24 mouse cellular contexts compared by ENCODE assay signal in genomic region chr9:118404867-118405266, GRCm38 (mm10).
A peak's percentile ranks its signal among the peaks of the same experiment; 100 is the strongest.
DNase-seq lines count a peak whose midpoint lies in the region; TF ChIP-seq lines count a peak whose summit lies in the region.
"Had no signal": no experiment of that assay in that cellular context is flagged by ENCODE, and none has a peak within 500 bp of the region (broad histone marks: within the 10 kb centered on the region; RNA-seq: fewer than 3 reads in every experiment).

No protein-coding gene starts in this region.

- no peaks in the 10 kb centered on the region for H3K27me3 ChIP-seq in spleen, adult 2 months (ENCODE audit: control insufficient read depth, insufficient read depth, low read length)
- no peaks in the 10 kb centered on the region for H3K27me3 ChIP-seq in ES-Bruce4 (ENCODE audit: control insufficient read depth, insufficient read depth, low read length, poor library complexity, severe bottlenecking)
- H3K27me3 ChIP-seq: embryonic facial prominence, embryonic 12.5 days; embryonic facial prominence, embryonic 15.5 days; forebrain, embryonic 12.5 days; forebrain, embryonic 15.5 days; heart, embryonic 13.5 days had no signal

- H3K4me1 ChIP-seq in spleen, adult 2 months (ENCODE audit: control insufficient read depth, insufficient read depth, insufficient read length), result no peaks in the 10 kb centered on the region; the same call in 1 of the 2 replicates
- peaks cover 5% of the 10 kb centered on the region for H3K4me1 ChIP-seq in ES-Bruce4 (ENCODE audit: control insufficient read depth, insufficient read depth, low read length)
- peaks cover 3 to 10% of the 10 kb centered on the region in 2 experiments; a peak in 2 of 4 replicates for H3K4me1 ChIP-seq in ES-E14 (ENCODE audit: control insufficient read depth in 2 of 2, insufficient read depth in 2 of 2, low read length in 2 of 2, poor library complexity in 1 of 2)
- H3K4me1 ChIP-seq: embryonic facial prominence, embryonic 12.5 days; embryonic facial prominence, embryonic 15.5 days; forebrain, embryonic 12.5 days; forebrain, embryonic 15.5 days; heart, embryonic 10.5 days had no signal

- in situ Hi-C loops in ES-E14 (cut with MboI; ENCODE audit: low sequenced_read_pairs in 2 of 2, unreplicated experiment in 2 of 2), result no loop called here

- H3K9ac ChIP-seq in ES-Bruce4 (ENCODE audit: low read depth, poor library complexity, severe bottlenecking) (no peak overlapping the region), ES-E14 (ENCODE audit: insufficient read depth, low read depth, low read length, poor library complexity, severe bottlenecking) (no peak overlapping the region)
- H3K9ac ChIP-seq: embryonic facial prominence, embryonic 12.5 days; embryonic facial prominence, embryonic 15.5 days; forebrain, embryonic 12.5 days; forebrain, embryonic 15.5 days; heart, embryonic 13.5 days; hindbrain, embryonic 14.5 days had no signal

- WGBS in spleen, adult 2 months, result 59% methylated on average over 6 of the region's 6 CpGs

- no peaks in the 10 kb centered on the region for H3K36me3 ChIP-seq in spleen, adult 2 months (ENCODE audit: control insufficient read depth, insufficient read depth, low read length)
- peaks cover 5% of the 10 kb centered on the region for H3K36me3 ChIP-seq in ES-Bruce4 (ENCODE audit: control insufficient read depth, insufficient read depth, low read length, poor library complexity, severe bottlenecking)
- peaks cover 15% of the 10 kb centered on the region; the same call in 1 of the 2 replicates for H3K36me3 ChIP-seq in ES-E14 (ENCODE audit: control insufficient read depth, insufficient read depth, low read length, poor library complexity, severe bottlenecking)
- H3K36me3 ChIP-seq: embryonic facial prominence, embryonic 12.5 days; embryonic facial prominence, embryonic 15.5 days; forebrain, embryonic 12.5 days; forebrain, embryonic 15.5 days; heart, embryonic 10.5 days; heart, embryonic 13.5 days had no signal

- H3K27ac ChIP-seq in spleen, adult 2 months (ENCODE audit: insufficient read depth, low read length), result peak overlapping the region; percentile 63
- no peak overlapping the region for H3K27ac ChIP-seq in ES-Bruce4 (ENCODE audit: insufficient read depth, low read length)
- no peak overlapping the region for H3K27ac ChIP-seq in ES-E14 (ENCODE audit: insufficient read depth, low read depth, low read length, poor library complexity, severe bottlenecking)
- H3K27ac ChIP-seq: embryonic facial prominence, embryonic 12.5 days; embryonic facial prominence, embryonic 15.5 days; forebrain, embryonic 12.5 days; forebrain, embryonic 15.5 days; heart, adult 2 months; heart, embryonic 10.5 days; heart, embryonic 13.5 days; hindbrain, embryonic 14.5 days; hindbrain, postnatal 0 days had no signal

- no peak for DNase-seq in spleen, adult 2 months (ENCODE audit: low read depth in 1 of 2, low spot score in 2 of 2)
- DNase-seq in spleen, adult 18-20 months, result no peak
- DNase-seq in ES-E14 (ENCODE audit: low read depth, low spot score) (peak; percentile 68), liver (no peak)
- DNase-seq in yolk sac, embryonic 10.5 days (ENCODE audit: low spot score), result no peak
- DNase-seq: adrenal gland, adult 2 months; adrenal gland, postnatal 14 days; cerebellum, adult 11 months; cerebellum, adult 2 months; cerebellum, adult 9-11 months; cerebellum, postnatal 36 days; gastrocnemius, postnatal 25 days; heart, adult 2 months; heart, postnatal 14 days; heart, postnatal 4 days had no signal

- TF ChIP-seq CTCF in spleen, adult 2 months (IDR thresholded peaks at IDR 0.05; ENCODE audit: extremely low read depth, insufficient read depth, insufficient read length, insufficient replicate concordance), result no peak
- no peak for TF ChIP-seq CTCF in ES-Bruce4 (IDR thresholded peaks at IDR 0.05; ENCODE audit: low read depth, low read length)

- H3K9me3 ChIP-seq in ES-Bruce4 (replicated peaks; ENCODE audit: control insufficient read depth, insufficient read depth, low read length, poor library complexity, severe bottlenecking) (peaks cover 5% of the 10 kb centered on the region), ES-E14 (ENCODE audit: control insufficient read depth, insufficient read depth, low read depth, low read length) (no peaks in the 10 kb centered on the region)
- H3K9me3 ChIP-seq: embryonic facial prominence, embryonic 12.5 days; embryonic facial prominence, embryonic 15.5 days; forebrain, embryonic 12.5 days; forebrain, embryonic 15.5 days; heart, embryonic 10.5 days; heart, embryonic 13.5 days had no signal

- TF ChIP-seq POLR2A in spleen, adult 2 months (IDR thresholded peaks at IDR 0.05; ENCODE audit: low read depth, low read length), result no peak
- TF ChIP-seq POLR2A in ES-Bruce4 (IDR thresholded peaks at IDR 0.05; ENCODE audit: insufficient read depth, low read length), result no peak

- H3K4me3 ChIP-seq in spleen, adult 2 months (ENCODE audit: extremely low read depth, insufficient read depth, insufficient read length), result no peak overlapping the region
- H3K4me3 ChIP-seq in ES-Bruce4 (ENCODE audit: low read depth, low read length) (0 out of 2 replicates have a peak overlapping the region, but pooled peaks have one; percentile 15), ES-E14 (ENCODE audit: insufficient read depth in 1 of 2, low read depth in 1 of 2, low read length in 2 of 2, poor library complexity in 1 of 2, severe bottlenecking in 1 of 2) (peak overlapping the region; percentile 20 to 64; a peak in 3 of 4 replicates)
- H3K4me3 ChIP-seq: embryonic facial prominence, embryonic 12.5 days; embryonic facial prominence, embryonic 15.5 days; forebrain, embryonic 12.5 days; forebrain, embryonic 15.5 days; heart, adult 2 months; heart, embryonic 10.5 days; heart, embryonic 13.5 days had no signal

- 0 out of 2 replicates have a peak, but pooled peaks have one; percentile 31 for TF ChIP-seq EP300 in ES-Bruce4 (IDR thresholded peaks at IDR 0.05; ENCODE audit: insufficient read depth, low read depth, low read length)

TF ChIP-seq in ES-E14, 5 proteins besides CTCF, POLR2A, EP300 and RAD21:
- no peak for TF ChIP-seq MAFK (IDR thresholded peaks at IDR 0.05; ENCODE audit: insufficient read depth, low read depth, low read length)
- TF ChIP-seq CHD2 (IDR thresholded peaks at IDR 0.05; ENCODE audit: low read depth, low read length), result no peak
